ENCODE assay signal across 20 mouse cellular contexts in genomic region chr6:135756075-135756474, GRCm38 (mm10).
"Had no signal": no experiment of that assay in that cellular context is flagged by ENCODE, and none has a peak within 500 bp of the region (broad histone marks: within the 10 kb centered on the region; RNA-seq: fewer than 3 reads in every experiment).

No protein-coding gene starts in this region.

- H3K27ac ChIP-seq: lung, embryonic 15.5 days; macrophage; midbrain, embryonic 13.5 days; midbrain, embryonic 15.5 days; neural tube, embryonic 13.5 days; neural tube, embryonic 15.5 days had no signal

- H3K4me1 ChIP-seq: lung, embryonic 15.5 days; megakaryocyte, embryonic 14.5 days; midbrain, embryonic 13.5 days; midbrain, embryonic 15.5 days; neural tube, embryonic 13.5 days had no signal

- ATAC-seq: liver, postnatal 0 days; lung, postnatal 0 days; midbrain, embryonic 13.5 days; midbrain, embryonic 15.5 days had no signal

- DNase-seq: liver, postnatal 0 days; lung, adult 2 months; lung, postnatal 14 days; lung, postnatal 36 days; retina, postnatal 1 day; right cerebral cortex, adult 18-20 months; right cerebral cortex, postnatal 25 days; right cerebral cortex, postnatal 4 days; spleen, adult 18-20 months; thymus, adult 18-20 months; thymus, postnatal 14 days; thymus, postnatal 36 days had no signal

- H3K4me3 ChIP-seq: lung, embryonic 15.5 days; megakaryocyte, embryonic 14.5 days; midbrain, embryonic 13.5 days; midbrain, embryonic 15.5 days; neural tube, embryonic 13.5 days; neural tube, embryonic 15.5 days had no signal

- H3K9me3 ChIP-seq: lung, embryonic 15.5 days; midbrain, embryonic 13.5 days; midbrain, embryonic 15.5 days; neural tube, embryonic 13.5 days; neural tube, embryonic 15.5 days had no signal

- H3K36me3 ChIP-seq: lung, embryonic 15.5 days; midbrain, embryonic 13.5 days; midbrain, embryonic 15.5 days; neural tube, embryonic 13.5 days; neural tube, embryonic 15.5 days had no signal

- H3K27me3 ChIP-seq: lung, embryonic 15.5 days; megakaryocyte, embryonic 14.5 days; midbrain, embryonic 13.5 days; midbrain, embryonic 15.5 days; neural tube, embryonic 13.5 days; neural tube, embryonic 15.5 days had no signal
